Mouse (Mus musculus) small intestine, adult 2 months (tissue): ENCODE results near the gene Gm44965.

Source experiments
- CTCF ChIP-seq: fragments of 200-500 bp; IDR thresholded peaks from 2 replicates; pipeline ENCODE4 v1.5.1; 2012; ENCODE audit warnings: low read depth, mild to moderate bottlenecking, control low read depth, inconsistent platforms, low read length, moderate library complexity, mixed read lengths; ENCODE audit not compliant: insufficient replicate concordance, insufficient read length; ENCODE audit errors: extremely low read depth
- POLR2A ChIP-seq: fragments of 200-500 bp; IDR thresholded peaks from 2 replicates; pipeline ENCODE4 v1.6.1; 2012; ENCODE audit warnings: low read depth, mild to moderate bottlenecking, control low read depth, inconsistent platforms, low read length, moderate library complexity

GRCm38 (mm10) chr6:48648779-48649178 is 55.0 kb downstream of the Gm44965 start:
- TF ChIP-seq POLR2A: no peak
- no peak for TF ChIP-seq CTCF
